14 mouse cellular contexts compared by ENCODE assay signal in the genomic region with DNA sequence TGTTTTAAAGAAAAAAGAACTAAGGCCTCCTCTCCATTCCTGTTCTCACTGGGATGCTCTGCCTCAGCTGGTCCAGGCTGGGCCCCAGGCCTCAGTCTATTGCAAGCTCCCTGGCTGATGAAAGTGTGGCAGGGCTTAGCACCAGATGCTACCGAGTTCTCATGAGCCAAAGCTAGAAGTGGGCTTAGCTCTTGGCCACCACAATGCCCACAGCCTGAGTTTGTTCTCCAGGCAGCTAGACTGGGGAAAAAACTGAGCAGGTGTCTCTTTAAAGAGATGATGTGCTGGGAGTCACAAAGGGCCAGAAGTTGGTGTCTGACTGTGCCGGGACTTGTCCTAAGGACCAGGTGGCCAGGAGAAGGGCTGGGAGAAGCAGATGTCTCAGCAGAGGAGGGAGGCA.
"Had no signal": no experiment of that assay in that cellular context is flagged by ENCODE, and none has a peak within 500 bp of the region (broad histone marks: within the 10 kb centered on the region; RNA-seq: fewer than 3 reads in every experiment).

No protein-coding gene starts in this region.

- H3K4me3 ChIP-seq: kidney, embryonic 15.5 days; liver, embryonic 13.5 days; midbrain, embryonic 13.5 days; neural tube, embryonic 12.5 days; neural tube, embryonic 15.5 days had no signal

- H3K4me1 ChIP-seq: liver, embryonic 13.5 days; neural tube, embryonic 12.5 days had no signal

- H3K27ac ChIP-seq: liver, embryonic 13.5 days; midbrain, embryonic 13.5 days; neural tube, embryonic 12.5 days; neural tube, embryonic 15.5 days; stomach, postnatal 0 days had no signal

- DNase-seq: kidney, postnatal 4 days; liver, embryonic 13.5 days; lung, adult 2 months; lung, postnatal 14 days; lung, postnatal 4 days; right cerebral cortex, adult 18-20 months; right cerebral cortex, postnatal 14 days; right cerebral cortex, postnatal 4 days; thymus, postnatal 25 days had no signal

- H3K36me3 ChIP-seq: kidney, embryonic 15.5 days; liver, embryonic 13.5 days; midbrain, embryonic 13.5 days; neural tube, embryonic 12.5 days; neural tube, embryonic 15.5 days had no signal

- ATAC-seq: midbrain, embryonic 13.5 days had no signal

- H3K9me3 ChIP-seq: kidney, embryonic 15.5 days; liver, embryonic 13.5 days; midbrain, embryonic 13.5 days; neural tube, embryonic 12.5 days; neural tube, embryonic 15.5 days had no signal

- H3K4me2 ChIP-seq: kidney, embryonic 15.5 days; liver, embryonic 13.5 days; midbrain, embryonic 13.5 days; neural tube, embryonic 12.5 days; neural tube, embryonic 15.5 days had no signal

- H3K9ac ChIP-seq: kidney, embryonic 15.5 days; liver, embryonic 13.5 days; midbrain, embryonic 13.5 days; neural tube, embryonic 12.5 days; neural tube, embryonic 15.5 days had no signal
